12 mouse cellular contexts compared by ENCODE assay signal in the genomic region with DNA sequence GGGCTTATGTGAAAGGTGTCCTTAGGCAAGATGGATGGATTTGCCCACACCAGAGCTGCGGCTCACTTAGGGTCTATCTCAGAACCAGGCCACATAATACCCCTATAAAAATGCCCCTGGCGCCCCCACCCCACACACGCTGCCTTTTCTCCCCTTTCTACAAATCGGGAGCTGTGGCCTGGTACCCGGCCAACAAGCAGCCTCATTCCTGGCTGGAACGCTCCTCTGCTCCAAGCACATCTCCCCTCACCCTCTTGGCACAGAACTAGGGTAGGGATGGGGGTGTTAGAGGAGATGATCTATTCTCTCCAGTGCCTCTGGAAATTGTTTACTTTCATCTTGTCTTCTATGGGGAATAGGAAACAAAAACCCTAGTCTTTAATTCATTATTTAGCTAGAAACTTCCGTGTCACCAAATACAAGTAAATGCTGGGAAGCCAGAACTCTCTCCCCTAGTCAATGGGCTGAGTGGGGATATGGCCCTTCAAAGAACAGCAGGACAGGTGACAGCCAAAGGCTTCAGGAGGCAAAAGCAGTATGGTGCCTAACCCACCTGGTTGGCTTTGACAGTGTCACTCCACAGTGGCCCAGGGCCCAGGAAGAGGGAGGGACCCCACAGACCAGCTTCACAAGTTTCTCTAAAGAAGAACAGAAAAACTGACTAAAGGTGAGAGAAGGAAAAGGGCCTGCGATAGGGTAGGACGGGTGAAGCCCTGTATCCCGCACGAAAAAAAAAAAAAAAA. TPM values are rescaled to one million over a fixed set of nuclear protein-coding genes. Genes with fewer than 3 reads are reported as not detected.
DNase-seq lines count a peak whose midpoint lies in the region; ATAC-seq and TF ChIP-seq lines count a peak whose summit lies in the region.
"Had no signal": no experiment of that assay in that cellular context is flagged by ENCODE, and none has a peak within 500 bp of the region (broad histone marks: within the 10 kb centered on the region; RNA-seq: fewer than 3 reads in every experiment).

No protein-coding gene starts in this region.

- in situ Hi-C loops in ES-E14 (cut with MboI; ENCODE audit: low sequenced_read_pairs in 2 of 2, unreplicated experiment in 2 of 2): loop anchor here in 1 of 2 experiments (10.0 kb wide), 1 partner anchor 74 kb away; a partner anchor contains a TSS

- no peaks in the 10 kb centered on the region for H3K36me3 ChIP-seq in forebrain, embryonic 13.5 days (ENCODE audit: poor library complexity, severe bottlenecking)
- no peaks in the 10 kb centered on the region for H3K36me3 ChIP-seq in forebrain, embryonic 11.5 days (ENCODE audit: control insufficient read depth, insufficient read depth, low read length)
- no peaks in the 10 kb centered on the region for H3K36me3 ChIP-seq in ES-E14 (ENCODE audit: control insufficient read depth, insufficient read depth, low read length, poor library complexity, severe bottlenecking)
- no peaks in the 10 kb centered on the region for H3K36me3 ChIP-seq in embryonic facial prominence, embryonic 10.5 days (replicated peaks)
- peaks cover 9% of the 10 kb centered on the region; the same call in 1 of the 2 replicates for H3K36me3 ChIP-seq in limb, embryonic 14.5 days (ENCODE audit: control insufficient read depth, insufficient read depth, low read length)

- peak overlapping the region; percentile 97 for H3K27ac ChIP-seq in forebrain, embryonic 13.5 days
- H3K27ac ChIP-seq in forebrain, embryonic 11.5 days (ENCODE audit: low read depth, low read length): no peak overlapping the region
- no peak overlapping the region for H3K27ac ChIP-seq in ES-E14 (ENCODE audit: insufficient read depth, low read depth, low read length, poor library complexity, severe bottlenecking)
- H3K27ac ChIP-seq in embryonic facial prominence, embryonic 10.5 days (replicated peaks): no peak overlapping the region
- H3K27ac ChIP-seq in limb, embryonic 14.5 days (replicated peaks; ENCODE audit: low read depth, low read length): no peak overlapping the region

- H3K9ac ChIP-seq in forebrain, embryonic 13.5 days: peak overlapping the region; percentile 66
- no peak overlapping the region for H3K9ac ChIP-seq in forebrain, embryonic 11.5 days (ENCODE audit: low read length)
- no peak overlapping the region for H3K9ac ChIP-seq in ES-E14 (ENCODE audit: insufficient read depth, low read depth, low read length, poor library complexity, severe bottlenecking)
- 0 out of 2 replicates have a peak overlapping the region, but pooled peaks have one; percentile 25 for H3K9ac ChIP-seq in limb, embryonic 14.5 days (ENCODE audit: low read depth, low read length, severe bottlenecking)

- H3K4me3 ChIP-seq in forebrain, embryonic 13.5 days: peak overlapping the region; percentile 23
- H3K4me3 ChIP-seq in forebrain, embryonic 11.5 days (ENCODE audit: low read depth, low read length): no peak overlapping the region
- no peak overlapping the region for H3K4me3 ChIP-seq in ES-E14 (ENCODE audit: insufficient read depth in 1 of 2, low read depth in 1 of 2, low read length in 2 of 2, poor library complexity in 1 of 2, severe bottlenecking in 1 of 2)
- H3K4me3 ChIP-seq in embryonic facial prominence, embryonic 10.5 days: no peak overlapping the region
- no peak overlapping the region for H3K4me3 ChIP-seq in limb, embryonic 14.5 days (replicated peaks; ENCODE audit: low read length)

- TF ChIP-seq POLR2A in limb, embryonic 14.5 days (IDR thresholded peaks at IDR 0.05; ENCODE audit: borderline replicate concordance, extremely low read depth, insufficient read depth, insufficient read length): no peak

- ATAC-seq in forebrain, embryonic 13.5 days: no peak
- no peak for ATAC-seq in forebrain, embryonic 11.5 days (replicated peaks; ENCODE audit: low FRiP score)
- no peak for ATAC-seq in limb, embryonic 14.5 days (ENCODE audit: low FRiP score, low read depth)

- H3K4me2 ChIP-seq in forebrain, embryonic 13.5 days: peak overlapping the region; percentile 56
- H3K4me2 ChIP-seq in forebrain, embryonic 11.5 days (ENCODE audit: low read depth, low read length, severe bottlenecking): no peak overlapping the region
- H3K4me2 ChIP-seq in limb, embryonic 14.5 days (replicated peaks; ENCODE audit: low read depth, low read length, severe bottlenecking): peak overlapping the region; percentile 39
- H3K4me2 ChIP-seq: heart, embryonic 11.5 days had no signal

- peaks cover 91% of the 10 kb centered on the region for H3K27me3 ChIP-seq in forebrain, embryonic 13.5 days
- H3K27me3 ChIP-seq in forebrain, embryonic 11.5 days (ENCODE audit: control insufficient read depth, insufficient read depth, low read length): peaks cover 90% of the 10 kb centered on the region
- H3K27me3 ChIP-seq in embryonic facial prominence, embryonic 10.5 days (replicated peaks; ENCODE audit: low read depth, poor library complexity, severe bottlenecking): peaks cover 100% of the 10 kb centered on the region
- peaks cover 6% of the 10 kb centered on the region; the same call in 1 of the 2 replicates for H3K27me3 ChIP-seq in limb, embryonic 14.5 days (ENCODE audit: control insufficient read depth, insufficient read depth, low read length)

- DNase-seq in forebrain, embryonic 11.5 days (ENCODE audit: low spot score): no peak
- no peak for DNase-seq in ES-E14 (ENCODE audit: low read depth, low spot score)
- peak; percentile 35 for DNase-seq in embryonic facial prominence, embryonic 10.5 days (ENCODE audit: low spot score)
- no peak for DNase-seq in limb, embryonic 14.5 days (ENCODE audit: low spot score)
- DNase-seq in frontal cortex, postnatal 36 days (ENCODE audit: low spot score in 2 of 2): no peak
- DNase-seq in frontal cortex, postnatal 14 days (ENCODE audit: low spot score in 2 of 2): no peak
- DNase-seq in layer of hippocampus, postnatal 36 days: no peak
- DNase-seq: kidney, adult 11 months; lung, adult 18-20 months had no signal

- H3K9me3 ChIP-seq in forebrain, embryonic 13.5 days (replicated peaks): no peaks in the 10 kb centered on the region
- no peaks in the 10 kb centered on the region for H3K9me3 ChIP-seq in forebrain, embryonic 11.5 days (ENCODE audit: control insufficient read depth, low read length)
- no peaks in the 10 kb centered on the region for H3K9me3 ChIP-seq in ES-E14 (ENCODE audit: control insufficient read depth, insufficient read depth, low read depth, low read length)
- no peaks in the 10 kb centered on the region for H3K9me3 ChIP-seq in embryonic facial prominence, embryonic 10.5 days
- no peaks in the 10 kb centered on the region for H3K9me3 ChIP-seq in limb, embryonic 14.5 days (ENCODE audit: control insufficient read depth, low read length)

- peaks cover 89% of the 10 kb centered on the region for H3K4me1 ChIP-seq in forebrain, embryonic 13.5 days
- peaks cover 28% of the 10 kb centered on the region for H3K4me1 ChIP-seq in forebrain, embryonic 11.5 days (replicated peaks; ENCODE audit: control insufficient read depth, insufficient read depth, low read length)
- peaks cover 2 to 8% of the 10 kb centered on the region in 2 experiments for H3K4me1 ChIP-seq in ES-E14 (ENCODE audit: control insufficient read depth in 2 of 2, insufficient read depth in 2 of 2, low read length in 2 of 2, poor library complexity in 1 of 2)
- peaks cover 15% of the 10 kb centered on the region for H3K4me1 ChIP-seq in embryonic facial prominence, embryonic 10.5 days
- peaks cover 84% of the 10 kb centered on the region for H3K4me1 ChIP-seq in limb, embryonic 14.5 days (ENCODE audit: control insufficient read depth, insufficient read depth, low read length)

- 10% methylated on average over 11 of the region's 11 CpGs for WGBS in forebrain, embryonic 13.5 days
- 2% methylated on average over 11 of the region's 11 CpGs for WGBS in forebrain, embryonic 11.5 days
- WGBS in embryonic facial prominence, embryonic 10.5 days: 1% methylated on average over 11 of the region's 11 CpGs
- 19% methylated on average over 11 of the region's 11 CpGs for WGBS in limb, embryonic 14.5 days

RNA-seq across cellular contexts. Expression of a gene that starts 21.3 kb away (rescaled TPM):
- polyA plus RNA-seq in forebrain, embryonic 13.5 days (2015; fragmentation: Nextera tagmentation; extraction: Ambion mirVana): 127 and 145 TPM in 2 replicates
- 7.7 and 8.9 TPM in 2 replicates for polyA plus RNA-seq in forebrain, embryonic 11.5 days (2014; fragmentation: Nextera tagmentation; extraction: Ambion mirVana)
- total RNA-seq in ES-E14 (2012; rRNA removed): 0.58 and 0.89 TPM in 2 replicates
- 0.29 and 0.77 TPM in 2 replicates for polyA plus RNA-seq in embryonic facial prominence, embryonic 10.5 days (2016; fragmentation: Nextera tagmentation; extraction: Ambion mirVana)
- 81.2 and 97.7 TPM in 2 replicates for polyA plus RNA-seq in limb, embryonic 14.5 days (2012; rRNA removed)
- 100 and 108 TPM in 2 replicates for polyA plus RNA-seq in limb, embryonic 14.5 days (2014; fragmentation: Nextera tagmentation; extraction: Ambion mirVana)
- 100 to 1,000 TPM; 387 to 434 TPM for total RNA-seq in layer of hippocampus, postnatal 36 days (2021)

RNA-seq across cellular contexts. Expression of a gene that starts 43.8 kb away (rescaled TPM):
- 7.3 and 8.2 TPM in 2 replicates for polyA plus RNA-seq in forebrain, embryonic 13.5 days (2015; fragmentation: Nextera tagmentation; extraction: Ambion mirVana)
- polyA plus RNA-seq in forebrain, embryonic 11.5 days (2014; fragmentation: Nextera tagmentation; extraction: Ambion mirVana): 5.5 and 6.4 TPM in 2 replicates
- total RNA-seq in ES-E14 (2012; rRNA removed): 1.0 and 1.4 TPM in 2 replicates
- polyA plus RNA-seq in embryonic facial prominence, embryonic 10.5 days (2016; fragmentation: Nextera tagmentation; extraction: Ambion mirVana): 2.8 and 3.0 TPM in 2 replicates
- polyA plus RNA-seq in limb, embryonic 14.5 days (2012; rRNA removed): 5.7 and 5.9 TPM in 2 replicates
- polyA plus RNA-seq in limb, embryonic 14.5 days (2014; fragmentation: Nextera tagmentation; extraction: Ambion mirVana): 6.4 and 6.9 TPM in 2 replicates
- total RNA-seq in layer of hippocampus, postnatal 36 days (2021): 10 to 100 TPM in 1 of 2 experiments, 1 to 10 TPM in 1; 9.4 to 10.5 TPM

RNA-seq across cellular contexts. Expression of a gene that starts 52.5 kb away (rescaled TPM):
- polyA plus RNA-seq in forebrain, embryonic 13.5 days (2015; fragmentation: Nextera tagmentation; extraction: Ambion mirVana): 42.6 and 47.0 TPM in 2 replicates
- 41.0 and 44.3 TPM in 2 replicates for polyA plus RNA-seq in forebrain, embryonic 11.5 days (2014; fragmentation: Nextera tagmentation; extraction: Ambion mirVana)
- total RNA-seq in ES-E14 (2012; rRNA removed): 24.7 and 30.8 TPM in 2 replicates
- 45.2 and 47.3 TPM in 2 replicates for polyA plus RNA-seq in embryonic facial prominence, embryonic 10.5 days (2016; fragmentation: Nextera tagmentation; extraction: Ambion mirVana)
- polyA plus RNA-seq in limb, embryonic 14.5 days (2012; rRNA removed): 39.8 and 45.6 TPM in 2 replicates
- polyA plus RNA-seq in limb, embryonic 14.5 days (2014; fragmentation: Nextera tagmentation; extraction: Ambion mirVana): 43.2 and 44.9 TPM in 2 replicates
- 10 to 100 TPM; 23.2 to 25.7 TPM for total RNA-seq in layer of hippocampus, postnatal 36 days (2021)

RNA-seq across cellular contexts. Expression of a gene that starts 56.0 kb away (rescaled TPM):
- polyA plus RNA-seq in forebrain, embryonic 13.5 days (2015; fragmentation: Nextera tagmentation; extraction: Ambion mirVana): 3.7 and 3.8 TPM in 2 replicates
- polyA plus RNA-seq in forebrain, embryonic 11.5 days (2014; fragmentation: Nextera tagmentation; extraction: Ambion mirVana): 3.0 and 3.1 TPM in 2 replicates
- total RNA-seq in ES-E14 (2012; rRNA removed): 1.5 and 2.1 TPM in 2 replicates
- polyA plus RNA-seq in embryonic facial prominence, embryonic 10.5 days (2016; fragmentation: Nextera tagmentation; extraction: Ambion mirVana): 1.6 and 3.6 TPM in 2 replicates
- 4.3 and 4.8 TPM in 2 replicates for polyA plus RNA-seq in limb, embryonic 14.5 days (2012; rRNA removed)
- polyA plus RNA-seq in limb, embryonic 14.5 days (2014; fragmentation: Nextera tagmentation; extraction: Ambion mirVana): 5.7 and 6.0 TPM in 2 replicates
- total RNA-seq in layer of hippocampus, postnatal 36 days (2021): not detected
- total RNA-seq: layer of hippocampus, postnatal 10 days had no signal

Comparison
In these comparisons a context has a peak if more than half of its experiments do, and no peak if none do; other contexts are left out.
1. H3K9ac ChIP-seq: peak in forebrain, embryonic 13.5 days (single experiment) and limb, embryonic 14.5 days (single experiment); none in forebrain, embryonic 11.5 days (single experiment) and ES-E14 (single experiment).